Mouse (Mus musculus) mouse embryonic stem cell (cell line): ENCODE measurements around the gene Gm21830.
"Not testable (repeated sequence)": the region's sequence is repeated elsewhere in the genome, so short reads cannot be mapped to it uniquely, and the experiment has no call there.

Experiments used
- in situ Hi-C, 2 experiments: fragments of 300-500 bp; cut with MboI; formaldehyde crosslinking; loops; 1 replicate in 1 of 2; 3 replicates in 1 of 2; pipeline ENCODE4 v1.14.3; 2019 to 2020; ENCODE audit warnings: low sequenced_read_pairs in 2 of 2, low pct_unique_long_range_greater_than_20kb in 1 of 2, mixed read lengths in 1 of 2; ENCODE audit not compliant: unreplicated experiment in 1 of 2

Gene Gm21830

GRCm38 (mm10) chr2:67413425-67413824, at the start of gene Gm21830:
Gm21830 (plus strand) TSS chr2:67413725.
- in situ Hi-C loops, result not testable (repeated sequence)

DNA sequence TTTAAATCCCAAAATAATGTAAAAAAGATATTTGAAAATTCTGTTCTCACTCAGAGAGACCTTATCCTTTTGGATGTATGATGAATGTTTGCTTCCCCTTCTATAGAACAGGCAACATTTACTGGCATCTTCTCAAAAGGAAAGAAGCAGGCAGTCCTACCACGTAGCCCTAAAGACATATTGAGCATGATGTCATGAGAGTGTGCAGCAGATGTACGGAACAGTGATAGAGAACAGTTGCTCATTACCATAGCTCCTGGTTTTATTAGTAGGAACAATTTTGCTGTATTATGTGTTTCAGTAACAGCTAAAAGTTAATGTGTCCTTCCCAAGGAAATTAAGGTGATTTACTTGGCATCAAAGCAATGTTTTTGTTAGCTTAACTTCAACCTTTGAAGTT, 49.0 kb upstream of the Gm21830 start:
- in situ Hi-C loops, result no loop called here

DNA sequence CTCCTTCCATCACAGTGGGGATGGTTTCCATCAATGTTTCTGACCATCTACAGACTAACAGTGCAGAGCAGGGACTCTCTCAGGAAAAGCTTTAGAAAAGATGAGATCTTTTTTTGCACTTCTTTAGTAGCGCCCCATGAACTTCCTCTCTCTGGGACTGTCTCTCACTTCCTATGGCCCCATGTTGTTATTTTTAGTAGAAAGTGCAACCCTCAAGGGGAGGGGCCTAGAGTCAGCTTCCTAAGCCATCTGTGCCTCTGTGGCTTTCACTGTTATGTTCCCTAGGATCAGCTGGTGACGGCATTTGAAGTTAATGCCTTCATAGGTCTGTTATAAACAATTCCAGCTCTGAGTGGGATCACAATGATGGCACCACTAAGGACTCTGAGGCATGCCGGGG, 35.0 kb upstream of the Gm21830 start:
- in situ Hi-C loops, result no loop called here

- in situ Hi-C loops, result no loop called here
These were observed 7.3 kb downstream of the Gm21830 start for GRCm38 (mm10) chr2:67420853-67421252.

DNA sequence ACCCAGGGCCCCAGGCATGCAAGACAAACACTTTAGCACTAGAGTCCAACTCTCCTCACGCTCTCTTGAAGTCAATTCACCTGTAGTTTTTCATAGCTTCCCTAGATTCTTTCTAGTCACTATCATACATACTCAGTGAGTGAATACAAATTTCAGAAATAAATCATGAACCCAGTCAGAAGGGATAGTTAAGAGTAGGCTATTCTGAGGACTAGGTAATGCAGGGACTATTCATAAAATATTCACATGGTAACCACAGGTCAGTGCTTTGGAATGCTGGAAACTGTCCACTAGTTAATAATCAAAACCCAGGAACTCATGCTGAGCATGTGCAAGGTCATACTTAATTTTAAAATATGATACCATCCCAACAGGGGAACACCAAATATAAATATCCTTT, 9.3 kb downstream of the Gm21830 start:
- in situ Hi-C loops, result no loop called here

DNA sequence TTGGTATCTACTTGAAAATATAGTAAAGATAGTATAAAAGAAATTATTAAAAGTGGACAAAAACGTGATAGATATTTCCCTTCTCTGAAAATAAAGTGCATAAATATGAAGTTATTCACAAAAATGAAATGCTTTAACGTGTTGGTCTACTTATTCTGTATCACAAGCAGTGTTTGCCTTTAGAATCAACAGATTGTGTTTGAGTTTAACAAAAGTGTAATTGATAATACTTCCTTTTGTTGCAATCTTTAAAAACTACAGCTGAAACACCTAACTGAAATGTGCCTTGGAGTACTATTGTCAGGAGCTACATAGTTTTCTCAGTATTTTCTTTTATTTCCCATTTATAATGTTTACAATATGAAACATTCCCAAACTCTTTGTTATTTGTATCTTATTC, 19.6 kb downstream of the Gm21830 start, which contains the start of gene Gm26727:
Gene Gm26727, minus strand, starts transcription at position 101 of the 400 bp plus-strand sequence.
- in situ Hi-C loops, result no loop called here

GRCm38 (mm10) chr2:67438309-67438708, 24.8 kb downstream of the Gm21830 start:
- in situ Hi-C loops, result no loop called here

DNA sequence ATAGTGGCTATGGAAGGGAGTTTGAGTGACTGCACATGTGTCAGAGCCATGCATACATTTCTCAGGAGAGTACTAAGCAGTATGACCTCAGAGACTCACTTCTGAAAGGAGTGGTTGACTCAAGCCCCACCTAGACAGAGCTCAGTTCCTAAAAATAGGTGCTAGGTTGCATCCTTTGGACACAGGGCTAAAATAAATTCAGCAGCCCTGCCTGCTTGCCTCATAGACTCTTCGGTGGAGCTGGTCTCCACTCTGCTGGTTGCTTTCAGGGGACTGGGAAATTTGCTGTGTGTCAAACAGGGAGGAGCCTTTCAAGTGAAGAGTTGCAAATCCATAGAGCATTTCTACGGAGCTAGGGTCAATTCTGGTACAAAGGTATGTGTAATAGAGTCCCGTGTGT, 32.3 kb downstream of the Gm21830 start, which contains the start of gene Xirp2:
Gene Xirp2, plus strand, starts transcription at position 223 of the 400 bp plus-strand sequence.
- in situ Hi-C loops, result no loop called here

DNA sequence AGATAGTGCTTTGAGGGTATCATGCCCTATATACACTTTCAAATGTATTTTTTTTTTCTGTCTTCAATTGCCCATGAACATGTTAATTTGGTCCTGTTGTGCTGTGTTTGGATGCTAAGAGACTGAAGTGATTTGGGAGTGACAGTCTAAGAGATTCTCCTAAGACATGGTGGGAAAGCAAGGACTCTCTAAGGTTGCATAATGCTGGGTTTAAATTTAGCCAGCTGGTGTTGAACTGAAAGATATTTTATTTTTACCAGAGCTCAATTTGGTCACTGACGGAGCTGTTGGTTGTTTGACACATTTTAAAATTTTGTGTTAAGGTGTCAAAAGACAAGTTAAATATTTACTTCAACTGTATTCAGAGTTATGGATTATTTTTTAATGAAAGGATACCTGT, 33.2 kb downstream of the Gm21830 start:
- in situ Hi-C loops, result no loop called here

DNA sequence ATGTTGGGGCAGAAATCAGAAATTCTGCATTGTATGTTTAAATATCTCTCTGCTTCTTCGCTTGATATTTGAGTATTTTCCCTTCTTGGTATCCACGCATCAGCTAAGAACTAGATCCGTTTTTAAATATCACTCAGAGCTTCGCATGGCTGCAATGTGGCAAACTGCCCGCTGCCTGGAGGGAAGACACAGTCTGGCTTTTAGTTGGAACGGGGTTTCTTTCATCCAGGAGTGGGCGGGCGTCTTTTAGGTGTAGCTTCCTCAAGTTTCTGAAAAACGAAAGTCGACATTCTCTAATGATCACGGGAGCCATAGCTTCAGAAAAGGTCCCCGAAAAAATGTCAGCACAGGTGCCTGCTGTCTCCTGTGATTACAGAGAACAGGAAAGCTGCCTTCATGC, 33.7 kb downstream of the Gm21830 start:
- in situ Hi-C loops, result no loop called here

- in situ Hi-C loops, result no loop called here
These were observed 47.3 kb downstream of the Gm21830 start for GRCm38 (mm10) chr2:67460857-67461256.

- in situ Hi-C loops, result no loop called here
These were observed 53.5 kb downstream of the Gm21830 start for GRCm38 (mm10) chr2:67467036-67467435.

DNA sequence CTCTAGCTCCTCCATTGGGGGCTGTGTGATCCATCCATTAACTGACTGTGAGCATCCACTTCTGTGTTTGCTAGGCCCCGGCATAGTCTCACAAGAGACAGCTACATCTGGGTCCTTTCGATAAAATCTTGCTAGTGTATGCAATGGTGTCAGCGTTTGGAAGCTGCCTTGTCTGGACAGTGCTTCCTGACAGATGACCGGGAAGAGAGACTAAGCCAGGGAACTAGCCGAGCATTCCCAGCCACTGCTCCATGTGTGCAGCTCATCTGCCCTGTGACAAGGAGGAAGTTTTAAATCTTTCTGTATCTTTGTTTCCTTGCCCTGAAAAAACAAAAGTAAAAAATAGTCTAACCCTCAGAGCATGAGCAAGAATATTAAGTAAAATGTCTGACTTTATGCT, 56.5 kb downstream of the Gm21830 start:
- in situ Hi-C loops, result not testable (repeated sequence)

DNA sequence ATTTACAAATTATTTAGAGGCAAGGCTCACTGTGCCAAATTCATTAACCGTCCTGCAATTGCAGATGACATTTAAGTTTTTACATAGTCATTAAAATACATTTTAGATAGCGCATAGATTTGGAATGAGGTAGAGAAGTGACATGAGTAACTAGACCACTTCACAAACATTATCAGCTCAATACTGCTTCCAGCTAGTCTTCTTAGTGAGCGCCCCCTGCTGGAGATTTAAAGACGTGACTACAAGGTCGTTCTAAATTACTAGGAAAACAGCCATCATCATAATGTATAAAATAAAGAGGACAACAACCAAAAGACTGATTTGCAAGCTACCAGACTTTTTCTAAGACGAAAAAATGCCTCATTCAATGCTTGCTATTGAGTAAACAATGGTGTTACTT, 64.2 kb downstream of the Gm21830 start:
- in situ Hi-C loops, result no loop called here

DNA sequence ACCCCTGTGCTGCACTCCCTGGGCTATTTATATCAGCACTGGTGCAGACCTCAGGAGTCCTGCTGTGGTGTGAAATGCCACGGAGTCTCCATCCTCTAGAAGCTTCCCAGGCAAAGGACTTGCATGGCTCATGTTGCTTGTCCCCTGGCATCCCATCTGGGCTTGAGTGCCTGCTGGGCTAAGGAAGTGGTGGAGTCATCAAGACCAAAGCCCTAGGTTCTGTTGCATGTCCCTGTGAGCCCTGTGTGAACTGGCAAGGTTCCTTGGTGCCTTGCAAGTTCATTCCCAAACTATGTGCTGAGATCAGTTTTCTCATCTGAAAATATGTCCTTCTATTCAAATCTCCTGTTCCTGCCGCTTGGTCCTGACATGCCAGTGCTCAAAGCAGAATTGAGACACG, 67.5 kb downstream of the Gm21830 start:
- in situ Hi-C loops, result no loop called here
